Mouse (Mus musculus): ENCODE measurements around the gene Sass6. TPM values are rescaled to one million over a fixed set of nuclear protein-coding genes. Genes with fewer than 3 reads are reported as not detected.

Gene Sass6
- polyA plus RNA-seq, 1 experiment = 1.6 TPM

DNA sequence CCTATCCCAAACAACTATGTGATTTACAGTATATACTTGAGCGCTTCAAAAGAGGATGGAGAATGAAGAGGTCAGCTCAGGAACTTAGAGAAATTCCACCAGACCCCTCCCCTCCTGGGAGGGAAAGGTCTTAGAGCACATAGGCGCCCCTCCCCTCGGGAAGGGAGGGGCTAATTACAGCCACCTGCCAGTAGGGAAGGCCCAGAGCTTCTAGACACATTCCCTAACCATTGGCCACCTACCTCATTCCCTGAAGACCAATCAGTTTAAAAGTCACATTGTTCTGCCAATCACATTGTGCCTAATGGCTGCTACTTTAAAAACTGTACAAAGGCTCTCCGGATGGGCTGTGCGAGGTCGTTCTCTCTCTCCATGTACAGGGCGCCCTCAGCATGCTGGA is 27.9 kb downstream of the Sass6 start:
- WGBS = 95% methylated on average over 7 of the region's 7 CpGs
- H3K27me3 ChIP-seq (ENCODE audit: control insufficient read depth, insufficient read depth, low read length) = no peaks in the 10 kb centered on the region
- TF ChIP-seq CTCF (IDR thresholded peaks at IDR 0.05; ENCODE audit: extremely low read depth, insufficient read depth, insufficient read length, insufficient replicate concordance) = no peak
- no peak for TF ChIP-seq POLR2A (IDR thresholded peaks at IDR 0.05; ENCODE audit: low read depth, low read length)
- peaks cover 15% of the 10 kb centered on the region for H3K36me3 ChIP-seq (ENCODE audit: control insufficient read depth, insufficient read depth, low read length)
- no peak overlapping the region for H3K27ac ChIP-seq (ENCODE audit: insufficient read depth, low read length)
- H3K4me3 ChIP-seq (ENCODE audit: extremely low read depth, insufficient read depth, insufficient read length) = no peak overlapping the region
- no peak for DNase-seq (ENCODE audit: low read depth in 1 of 2, low spot score in 2 of 2)
- no peaks in the 10 kb centered on the region for H3K4me1 ChIP-seq (ENCODE audit: control insufficient read depth, insufficient read depth, insufficient read length)

DNA sequence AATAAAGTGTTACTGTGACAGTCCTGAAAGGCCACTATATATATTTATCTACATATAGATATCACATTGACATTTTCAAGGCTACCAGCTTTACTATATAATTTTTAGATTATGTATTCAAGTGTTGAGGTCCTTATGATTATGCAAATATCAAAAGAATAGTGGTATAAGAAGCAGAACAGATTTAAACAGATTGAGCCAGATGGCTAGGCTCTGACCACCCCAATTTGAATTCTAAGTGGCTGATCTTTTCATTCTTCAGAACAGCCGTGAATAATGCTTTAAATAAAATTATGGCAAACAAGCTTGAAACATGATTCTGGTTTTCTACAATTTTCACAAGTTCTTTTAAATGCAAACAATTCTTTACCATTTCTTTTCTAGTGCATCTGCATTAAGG is 36.7 kb downstream of the Sass6 start:
- H3K4me1 ChIP-seq (ENCODE audit: control insufficient read depth, insufficient read depth, insufficient read length) = no peaks in the 10 kb centered on the region
- H3K27me3 ChIP-seq (ENCODE audit: control insufficient read depth, insufficient read depth, low read length) = no peaks in the 10 kb centered on the region
- no peak for DNase-seq (ENCODE audit: low read depth in 1 of 2, low spot score in 2 of 2)
- H3K36me3 ChIP-seq (ENCODE audit: control insufficient read depth, insufficient read depth, low read length) = peaks cover 30% of the 10 kb centered on the region
- WGBS = 91% methylated on average over 1 of the region's 1 CpGs
- H3K27ac ChIP-seq (ENCODE audit: insufficient read depth, low read length) = no peak overlapping the region
- no peak overlapping the region for H3K4me3 ChIP-seq (ENCODE audit: extremely low read depth, insufficient read depth, insufficient read length)
- TF ChIP-seq POLR2A (IDR thresholded peaks at IDR 0.05; ENCODE audit: low read depth, low read length) (no peak), CTCF (IDR thresholded peaks at IDR 0.05; ENCODE audit: extremely low read depth, insufficient read depth, insufficient read length, insufficient replicate concordance) (no peak)

DNA sequence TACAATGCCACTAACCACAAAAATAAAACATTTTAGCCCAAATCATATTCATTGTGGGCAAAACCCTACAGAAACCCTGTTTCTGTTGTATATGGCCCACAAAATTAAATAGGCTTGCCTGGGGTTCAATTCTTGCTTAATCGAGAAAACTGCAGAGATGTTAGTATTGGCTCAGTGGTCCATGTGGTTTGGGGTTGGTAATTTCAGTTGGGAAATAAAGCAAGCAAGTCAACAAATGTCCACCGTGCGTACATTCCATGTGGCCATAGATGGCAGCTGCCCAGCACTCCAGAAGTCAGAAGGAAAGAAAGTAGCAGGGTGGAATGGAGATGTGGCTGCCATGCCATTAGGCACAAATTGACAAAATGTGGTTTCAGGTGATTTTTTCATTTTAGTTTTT is 38.2 kb downstream of the Sass6 start:
- no peaks in the 10 kb centered on the region for H3K4me1 ChIP-seq (ENCODE audit: control insufficient read depth, insufficient read depth, insufficient read length)
- H3K4me3 ChIP-seq (ENCODE audit: extremely low read depth, insufficient read depth, insufficient read length) = no peak overlapping the region
- no peaks in the 10 kb centered on the region for H3K27me3 ChIP-seq (ENCODE audit: control insufficient read depth, insufficient read depth, low read length)
- H3K36me3 ChIP-seq (ENCODE audit: control insufficient read depth, insufficient read depth, low read length) = peaks cover 28% of the 10 kb centered on the region
- DNase-seq (ENCODE audit: low read depth in 1 of 2, low spot score in 2 of 2) = no peak
- 90% methylated on average over 3 of the region's 3 CpGs for WGBS
- TF ChIP-seq POLR2A (IDR thresholded peaks at IDR 0.05; ENCODE audit: low read depth, low read length) = no peak
- no peak for TF ChIP-seq CTCF (IDR thresholded peaks at IDR 0.05; ENCODE audit: extremely low read depth, insufficient read depth, insufficient read length, insufficient replicate concordance)
- no peak overlapping the region for H3K27ac ChIP-seq (ENCODE audit: insufficient read depth, low read length)

DNA sequence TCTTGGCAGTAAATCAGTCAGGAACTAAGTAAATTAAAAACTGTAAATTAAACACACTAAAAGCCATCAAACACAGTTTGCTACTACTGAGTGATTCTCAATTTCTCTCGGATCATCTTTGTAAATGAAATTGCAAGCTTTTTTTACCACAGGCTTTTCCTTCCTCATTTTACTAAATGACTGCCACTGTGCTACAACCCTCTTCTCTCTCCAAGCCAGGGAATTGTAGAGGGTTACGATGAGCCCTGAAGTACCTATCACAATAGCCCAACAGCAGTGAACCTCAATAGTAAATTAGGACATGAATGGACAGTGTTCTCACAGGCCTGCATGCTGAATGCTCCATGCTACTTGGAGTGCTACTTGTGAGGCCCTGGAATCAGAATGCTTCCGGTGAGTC is 39.3 kb downstream of the Sass6 start:
- 61% methylated on average over 3 of the region's 3 CpGs for WGBS
- DNase-seq (ENCODE audit: low read depth in 1 of 2, low spot score in 2 of 2) = no peak
- TF ChIP-seq POLR2A (IDR thresholded peaks at IDR 0.05; ENCODE audit: low read depth, low read length) (no peak), CTCF (IDR thresholded peaks at IDR 0.05; ENCODE audit: extremely low read depth, insufficient read depth, insufficient read length, insufficient replicate concordance) (no peak)
- H3K4me1 ChIP-seq (ENCODE audit: control insufficient read depth, insufficient read depth, insufficient read length) = no peaks in the 10 kb centered on the region
- no peak overlapping the region for H3K27ac ChIP-seq (ENCODE audit: insufficient read depth, low read length)
- H3K4me3 ChIP-seq (ENCODE audit: extremely low read depth, insufficient read depth, insufficient read length) = no peak overlapping the region
- peaks cover 29% of the 10 kb centered on the region for H3K36me3 ChIP-seq (ENCODE audit: control insufficient read depth, insufficient read depth, low read length)
- H3K27me3 ChIP-seq (ENCODE audit: control insufficient read depth, insufficient read depth, low read length) = no peaks in the 10 kb centered on the region

DNA sequence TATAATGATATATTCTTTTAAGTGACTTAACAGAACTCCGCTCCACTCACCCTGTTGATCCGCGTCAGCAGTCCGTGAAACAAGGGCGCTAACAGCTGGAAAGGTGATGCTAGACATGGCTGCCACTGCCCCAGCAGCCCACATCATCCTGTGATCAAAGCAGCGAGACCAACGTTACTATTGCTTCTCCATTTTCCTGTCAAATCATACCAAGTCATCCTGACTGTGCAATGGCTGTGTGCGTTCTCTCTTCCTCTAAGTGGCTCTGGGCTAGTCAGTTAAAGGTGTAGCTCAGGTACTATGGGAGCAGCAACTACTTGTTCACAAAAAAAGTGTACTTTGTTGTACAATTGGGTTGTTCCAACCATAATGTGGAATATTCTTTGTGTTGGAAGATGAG is 40.1 kb downstream of the Sass6 start:
- H3K4me1 ChIP-seq (ENCODE audit: control insufficient read depth, insufficient read depth, insufficient read length) = no peaks in the 10 kb centered on the region
- DNase-seq (ENCODE audit: low read depth in 1 of 2, low spot score in 2 of 2) = no peak
- H3K4me3 ChIP-seq (ENCODE audit: extremely low read depth, insufficient read depth, insufficient read length) = no peak overlapping the region
- WGBS = 86% methylated on average over 8 of the region's 8 CpGs
- peaks cover 32% of the 10 kb centered on the region for H3K36me3 ChIP-seq (ENCODE audit: control insufficient read depth, insufficient read depth, low read length)
- TF ChIP-seq CTCF (IDR thresholded peaks at IDR 0.05; ENCODE audit: extremely low read depth, insufficient read depth, insufficient read length, insufficient replicate concordance) = no peak
- no peak for TF ChIP-seq POLR2A (IDR thresholded peaks at IDR 0.05; ENCODE audit: low read depth, low read length)
- no peaks in the 10 kb centered on the region for H3K27me3 ChIP-seq (ENCODE audit: control insufficient read depth, insufficient read depth, low read length)
- no peak overlapping the region for H3K27ac ChIP-seq (ENCODE audit: insufficient read depth, low read length)

DNA sequence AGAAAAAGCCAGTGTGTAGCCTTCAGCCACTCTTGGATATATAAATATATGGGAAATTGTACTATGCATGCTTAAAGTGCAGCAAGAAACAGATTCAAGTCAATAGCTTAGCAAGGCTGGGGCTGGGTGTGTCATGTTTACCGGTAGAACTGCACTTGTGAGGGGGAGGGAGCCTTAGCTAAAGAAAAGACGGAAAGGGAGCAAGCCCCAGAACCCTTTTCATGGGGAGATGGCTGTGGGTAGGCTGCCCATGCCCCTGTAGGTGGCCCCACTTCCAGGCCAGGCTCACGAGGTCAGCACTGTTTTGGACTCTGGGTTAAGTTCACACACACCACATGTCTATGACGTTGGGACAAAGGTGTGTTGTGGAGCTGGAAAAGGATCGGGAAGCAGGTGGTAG is 41.0 kb downstream of the Sass6 start:
- Histone ChIP-seq H3K4me1 (ENCODE audit: control insufficient read depth, insufficient read depth, insufficient read length) (no peaks in the 10 kb centered on the region), H3K27me3 (ENCODE audit: control insufficient read depth, insufficient read depth, low read length) (no peaks in the 10 kb centered on the region), H3K27ac (ENCODE audit: insufficient read depth, low read length) (no peak overlapping the region), H3K36me3 (ENCODE audit: control insufficient read depth, insufficient read depth, low read length) (peaks cover 34% of the 10 kb centered on the region), H3K4me3 (ENCODE audit: extremely low read depth, insufficient read depth, insufficient read length) (no peak overlapping the region)
- WGBS = 88% methylated on average over 5 of the region's 5 CpGs
- DNase-seq (ENCODE audit: low read depth in 1 of 2, low spot score in 2 of 2) = no peak
- no peak for TF ChIP-seq CTCF (IDR thresholded peaks at IDR 0.05; ENCODE audit: extremely low read depth, insufficient read depth, insufficient read length, insufficient replicate concordance)
- TF ChIP-seq POLR2A (IDR thresholded peaks at IDR 0.05; ENCODE audit: low read depth, low read length) = no peak

DNA sequence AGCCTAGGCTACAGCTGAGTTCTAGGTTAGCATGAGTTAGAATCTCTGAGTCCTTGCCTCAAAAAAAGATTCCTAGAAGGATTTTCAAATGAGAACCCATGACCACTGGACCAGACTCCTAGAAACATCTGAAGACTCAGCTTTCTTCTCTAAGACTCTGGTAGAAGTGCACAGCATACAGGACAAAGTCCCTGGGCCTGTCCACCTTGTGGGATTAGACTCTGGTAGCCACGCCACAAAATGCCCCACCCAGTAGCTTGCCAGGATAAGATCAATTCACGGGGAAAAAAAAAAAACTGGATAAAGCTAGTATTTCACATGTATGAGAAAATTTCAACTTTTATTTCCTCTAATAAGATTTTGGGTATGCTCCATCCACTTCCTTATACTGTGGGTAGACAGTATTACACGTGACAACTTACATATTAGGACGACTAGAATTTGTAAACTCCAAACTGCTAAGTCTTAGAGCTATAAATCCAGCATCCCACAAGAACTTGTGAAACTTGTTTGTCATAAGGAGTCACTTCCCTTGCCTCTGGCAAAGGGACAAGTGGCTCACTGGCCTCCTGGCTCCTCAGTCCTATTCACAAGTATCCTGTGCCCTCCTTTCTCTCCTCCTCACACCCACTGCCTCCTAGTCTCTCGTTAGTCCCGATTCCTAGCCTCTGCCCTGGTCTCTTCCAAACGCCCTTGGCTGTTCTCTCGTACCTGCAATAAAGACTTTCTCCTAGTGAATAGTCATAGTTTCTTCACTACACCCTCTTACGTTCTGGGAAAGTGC is 43.1 kb downstream of the Sass6 start:
- Histone ChIP-seq H3K36me3 (ENCODE audit: control insufficient read depth, insufficient read depth, low read length) (peaks cover 36% of the 10 kb centered on the region), H3K27me3 (ENCODE audit: control insufficient read depth, insufficient read depth, low read length) (no peaks in the 10 kb centered on the region), H3K4me1 (ENCODE audit: control insufficient read depth, insufficient read depth, insufficient read length) (no peaks in the 10 kb centered on the region), H3K4me3 (ENCODE audit: extremely low read depth, insufficient read depth, insufficient read length) (no peak overlapping the region), H3K27ac (ENCODE audit: insufficient read depth, low read length) (no peak overlapping the region)
- WGBS = 84% methylated on average over 9 of the region's 9 CpGs
- TF ChIP-seq POLR2A (IDR thresholded peaks at IDR 0.05; ENCODE audit: low read depth, low read length) (no peak), CTCF (IDR thresholded peaks at IDR 0.05; ENCODE audit: extremely low read depth, insufficient read depth, insufficient read length, insufficient replicate concordance) (no peak)
- no peak for DNase-seq (ENCODE audit: low read depth in 1 of 2, low spot score in 2 of 2)

All from spleen, adult 2 months (tissue).